Mouse (Mus musculus) Patski (cell line): ENCODE results near the gene Slc17a3. TPM values are rescaled to one million over a fixed set of nuclear protein-coding genes. Genes with fewer than 3 reads are reported as not detected.

ENCODE experiments used
- ATAC-seq: fragments of 100-300 bp; one replicate; pipeline ENCODE4 v1.8.0; 2021
- CTCF ChIA-PET: fragments of 350-600 bp; sonication (Branson Sonifier 250); formaldehyde crosslinking; loops from one replicate; lab custom pipeline; 2022; ENCODE audit warnings: inconsistent platforms; lab: Charles Lee
- POLR2A ChIA-PET: fragments of 350-600 bp; sonication (Branson Sonifier 250); formaldehyde crosslinking; loops from one replicate; lab custom pipeline; 2022; ENCODE audit warnings: antibody characterized with exemption, inconsistent platforms; lab: Charles Lee
- DNase-seq: peaks from one replicate; pipeline ENCODE4 v3.0.0-alpha.2; 2011; ENCODE audit warnings: low read depth, low spot score
- H3K27me3 ChIP-seq: fragments of 371-371 bp; one replicate; pipeline ENCODE4 v1.5.1; 2021
- CTCF ChIP-seq: fragments of 100-300 bp; IDR thresholded peaks from one replicate; pipeline ENCODE4 v1.5.1; 2021
- in situ Hi-C: fragments of 300-500 bp; cut with MboI; formaldehyde crosslinking; loops from 3 replicates; pipeline ENCODE4 v1.11.1; 2018; ENCODE audit warnings: low pct_unique_long_range_greater_than_20kb, mixed read lengths
- polyA plus RNA-seq: library from polyadenylated mRNA; unstranded; gene quantifications from one replicate; pipeline ENCODE4 v1.2.3, GENCODE M21; 2021

Gene Slc17a3
- polyA plus RNA-seq, 1 experiment from 2014 or later: 0.06 TPM

GRCm38 (mm10) chr13:23898242-23898641 lies 59.0 kb downstream of the Slc17a3 start:
- ATAC-seq (no peak), DNase-seq (no peak)
- TF ChIP-seq CTCF: no peak
- ChIA-PET CTCF (no interaction called here), POLR2A (no interaction called here)
- no peaks in the 10 kb centered on the region for H3K27me3 ChIP-seq
- in situ Hi-C loops: no loop called here

- in situ Hi-C loops: no loop called here
- H3K27me3 ChIP-seq: no peaks in the 10 kb centered on the region
- no peak for TF ChIP-seq CTCF
- ChIA-PET CTCF (no interaction called here), POLR2A (no interaction called here)
- DNase-seq: no peak
- no peak for ATAC-seq
These were observed 67.7 kb downstream of the Slc17a3 start for GRCm38 (mm10) chr13:23906906-23907305.

GRCm38 (mm10) chr13:23910121-23910520 lies 70.9 kb downstream of the Slc17a3 start:
- ChIA-PET POLR2A (no interaction called here), CTCF (no interaction called here)
- ATAC-seq (no peak), DNase-seq (no peak)
- TF ChIP-seq CTCF: no peak
- no peaks in the 10 kb centered on the region for H3K27me3 ChIP-seq
- in situ Hi-C loops: no loop called here

Other genes starting within 250 kb of the Slc17a3 start
- 2.9 TPM for gene Hist1h2be, start 218.3 kb upstream of the Slc17a3 start, polyA plus RNA-seq
- 1.6 TPM for gene Hist1h1e, start 216.9 kb upstream of the Slc17a3 start, polyA plus RNA-seq
- gene Hist1h2ac, start 155.5 kb upstream of the Slc17a3 start, polyA plus RNA-seq: 0.92 TPM
- 60.2 TPM for gene Hist1h2bc, start 155.2 kb upstream of the Slc17a3 start, polyA plus RNA-seq
- gene Hist1h1t, start 143.6 kb upstream of the Slc17a3 start, polyA plus RNA-seq: 4.6 TPM
- gene Hist1h4c, start 141.0 kb upstream of the Slc17a3 start, polyA plus RNA-seq: 0.36 TPM
- gene Hfe, start 128.6 kb upstream of the Slc17a3 start, polyA plus RNA-seq: 5.8 TPM
- gene Hist1h1c, start 100.6 kb upstream of the Slc17a3 start, polyA plus RNA-seq: 245 TPM
- 0.73 TPM for gene Hist1h3c, start 93.8 kb upstream of the Slc17a3 start, polyA plus RNA-seq
- gene Hist1h2bb, start 92.7 kb upstream of the Slc17a3 start, polyA plus RNA-seq: 0.41 TPM
- gene Hist1h2ab, start 88.3 kb upstream of the Slc17a3 start, polyA plus RNA-seq: 0.40 TPM
- gene Hist1h3b, start 87.2 kb upstream of the Slc17a3 start, polyA plus RNA-seq: 0.65 TPM
- gene Hist1h4b, start 82.4 kb upstream of the Slc17a3 start, polyA plus RNA-seq: 2.0 TPM
- gene Hist1h4a, start 78.2 kb upstream of the Slc17a3 start, polyA plus RNA-seq: 0.13 TPM
- gene Hist1h3a, start 77.0 kb upstream of the Slc17a3 start, polyA plus RNA-seq: 0.18 TPM
- gene Hist1h1a, start 75.8 kb upstream of the Slc17a3 start, polyA plus RNA-seq: 1.2 TPM
- gene Trim38, start 69.5 kb upstream of the Slc17a3 start, polyA plus RNA-seq: not detected
- gene Slc17a2, start 32.4 kb upstream of the Slc17a3 start, polyA plus RNA-seq: not detected
- gene Slc17a1, start 28.3 kb downstream of the Slc17a3 start, polyA plus RNA-seq: 15.2 TPM
- gene Slc17a4, start 75.6 kb downstream of the Slc17a3 start, polyA plus RNA-seq: 0.22 TPM
- gene Hist1h2ba, start 94.7 kb downstream of the Slc17a3 start, polyA plus RNA-seq: not detected
- not detected for gene Hist1h2aa, start 95.0 kb downstream of the Slc17a3 start, polyA plus RNA-seq
- gene Scgn, start 151.8 kb downstream of the Slc17a3 start, polyA plus RNA-seq: 0.21 TPM